Mouse (Mus musculus) CH12.LX (cell line): ENCODE data around the gene Dad1. TPM values are rescaled to one million over a fixed set of nuclear protein-coding genes. Genes with fewer than 3 reads are reported as not detected.

Experiments
- DNase-seq: peaks from one replicate; pipeline ENCODE4 v3.0.0-alpha.2; 2013; ENCODE audit errors: extremely low read depth
- H3K27ac ChIP-seq: 2 replicates; pipeline ENCODE4 v1.5.1; 2012; ENCODE audit warnings: low read depth, mild to moderate bottlenecking, control low read depth, moderate library complexity; ENCODE audit not compliant: insufficient read depth
- H3K27me3 ChIP-seq: replicated peaks from 2 replicates; pipeline ENCODE3; 2012; ENCODE audit warnings: inconsistent platforms
- H3K36me3 ChIP-seq, 2 experiments: replicated peaks in 1 of 2; 2 replicates each; pipeline versions ENCODE3 to v1.6.1; 2012; ENCODE audit warnings: inconsistent platforms in 1 of 2, low read length in 1 of 2, mild to moderate bottlenecking in 1 of 2, mixed read lengths in 1 of 2, moderate library complexity in 1 of 2; ENCODE audit not compliant: control insufficient read depth in 1 of 2, insufficient read depth in 1 of 2
- H3K4me1 ChIP-seq, 2 experiments: 2 replicates each; pipeline ENCODE4 v1.6.1; 2012; ENCODE audit warnings: inconsistent platforms in 1 of 2, moderate library complexity in 1 of 2; ENCODE audit not compliant: insufficient read depth in 2 of 2, control insufficient read depth in 1 of 2
- H3K4me2 ChIP-seq: 2 replicates; pipeline ENCODE4 v1.6.1; 2012; ENCODE audit warnings: low read depth, mild to moderate bottlenecking, control low read depth; ENCODE audit not compliant: poor library complexity, insufficient read depth, severe bottlenecking
- H3K4me3 ChIP-seq, 3 experiments: fragments of 150-350 bp in 1 of 3; sonication (generic) in 1 of 3; replicated peaks in 1 of 3; 2 replicates each; pipeline versions ENCODE3 to v1.5.1; 2011 to 2012; ENCODE audit warnings: low read depth in 2 of 3, low read length in 2 of 3, mild to moderate bottlenecking in 2 of 3, moderate library complexity in 2 of 3, control low read depth in 1 of 3, improper control_type of control experiment in 1 of 3, inconsistent platforms in 1 of 3, mixed read lengths in 1 of 3; ENCODE audit not compliant: poor library complexity in 1 of 3
- H3K79me2 ChIP-seq: replicated peaks from 2 replicates; pipeline ENCODE4 v1.6.1; 2012; ENCODE audit warnings: mild to moderate bottlenecking, moderate library complexity; ENCODE audit not compliant: control insufficient read depth, poor library complexity, insufficient read depth, severe bottlenecking; ENCODE audit errors: extremely low read depth
- H3K9ac ChIP-seq: 2 replicates; pipeline ENCODE4 v1.6.1; 2012; ENCODE audit warnings: low read depth, mild to moderate bottlenecking, control low read depth, moderate library complexity; ENCODE audit not compliant: insufficient read depth
- H3K9me3 ChIP-seq: replicated peaks from 2 replicates; pipeline ENCODE3; 2012; ENCODE audit warnings: low read length, inconsistent platforms, mixed read lengths
- CHD1 ChIP-seq: IDR thresholded peaks from 2 replicates; pipeline ENCODE4 v1.6.1; 2012; ENCODE audit warnings: low read depth, low read length, improper control_type of control experiment, inconsistent platforms
- CHD2 ChIP-seq: IDR thresholded peaks from 2 replicates; pipeline ENCODE4 v1.6.1; 2011; ENCODE audit warnings: low read length, improper control_type of control experiment
- CTCF ChIP-seq, 2 experiments: IDR thresholded peaks in 1 of 2; conservative IDR thresholded peaks in 1 of 2; 2 replicates each; pipeline ENCODE4 v1.5.1; 2011 to 2012; ENCODE audit warnings: low read depth in 2 of 2, low read length in 2 of 2, improper control_type of control experiment in 1 of 2, inconsistent platforms in 1 of 2, mild to moderate bottlenecking in 1 of 2, moderate library complexity in 1 of 2
- EP300 ChIP-seq: IDR thresholded peaks from 2 replicates; pipeline ENCODE4 v1.6.1; 2011; ENCODE audit warnings: low read length, improper control_type of control experiment
- HCFC1 ChIP-seq: IDR thresholded peaks from 2 replicates; pipeline ENCODE4 v1.6.1; 2012; ENCODE audit warnings: low read depth, mild to moderate bottlenecking, inconsistent platforms, low read length, improper control_type of control experiment
- IRF4 ChIP-seq: IDR thresholded peaks from 2 replicates; pipeline ENCODE4 v1.6.1; 2014; ENCODE audit warnings: low read depth, mild to moderate bottlenecking, inconsistent platforms, low read length, improper control_type of control experiment
- JUN ChIP-seq: IDR thresholded peaks from 2 replicates; pipeline ENCODE4 v1.6.1; 2011; ENCODE audit warnings: low read depth, mild to moderate bottlenecking, low read length, improper control_type of control experiment, moderate library complexity; ENCODE audit not compliant: insufficient read depth
- JUND ChIP-seq: conservative IDR thresholded peaks from 2 replicates; pipeline ENCODE4 v1.6.1; 2011; ENCODE audit warnings: low read depth, low read length, improper control_type of control experiment
- MAFK ChIP-seq: IDR thresholded peaks from 2 replicates; pipeline ENCODE4 v1.6.1; 2011; ENCODE audit warnings: low read length, improper control_type of control experiment; ENCODE audit not compliant: insufficient replicate concordance
- MAX ChIP-seq: IDR thresholded peaks from 2 replicates; pipeline ENCODE4 v1.6.1; 2011; ENCODE audit warnings: low read length, improper control_type of control experiment
- MAZ ChIP-seq: IDR thresholded peaks from 2 replicates; pipeline ENCODE4 v1.6.1; 2012; ENCODE audit warnings: low read depth, mild to moderate bottlenecking, inconsistent platforms, low read length, improper control_type of control experiment, moderate library complexity
- MXI1 ChIP-seq: IDR thresholded peaks from 2 replicates; pipeline ENCODE4 v1.6.1; 2011; ENCODE audit warnings: mild to moderate bottlenecking, low read depth, low read length, improper control_type of control experiment
- MYC ChIP-seq: IDR thresholded peaks from 2 replicates; pipeline ENCODE4 v1.6.1; 2011; ENCODE audit warnings: low read depth, mild to moderate bottlenecking, improper control_type of control experiment, low read length
- POLR2AphosphoS2 ChIP-seq: IDR thresholded peaks from 2 replicates; pipeline ENCODE4 v1.6.1; 2011; ENCODE audit warnings: low read depth, low read length, improper control_type of control experiment
- RAD21 ChIP-seq: IDR thresholded peaks from 2 replicates; pipeline ENCODE4 v1.6.1; 2011; ENCODE audit warnings: low read depth, mild to moderate bottlenecking, low read length, improper control_type of control experiment, moderate library complexity
- RCOR1 ChIP-seq: conservative IDR thresholded peaks from 2 replicates; pipeline ENCODE4 v1.6.1; 2012; ENCODE audit warnings: low read depth, mild to moderate bottlenecking, inconsistent platforms, low read length, improper control_type of control experiment
- USF1 ChIP-seq: IDR thresholded peaks from 2 replicates; pipeline ENCODE4 v1.6.1; 2014; ENCODE audit warnings: low read depth, mild to moderate bottlenecking, inconsistent platforms, low read length, improper control_type of control experiment
- USF2 ChIP-seq: conservative IDR thresholded peaks from 2 replicates; pipeline ENCODE4 v1.6.1; 2011; ENCODE audit warnings: low read depth, low read length, improper control_type of control experiment
- ZC3H11A ChIP-seq: IDR thresholded peaks from 2 replicates; pipeline ENCODE4 v1.6.1; 2012; ENCODE audit warnings: low read depth, mild to moderate bottlenecking, inconsistent platforms, low read length, improper control_type of control experiment
- ZKSCAN1 ChIP-seq: IDR thresholded peaks from 2 replicates; pipeline ENCODE4 v1.6.1; 2012; ENCODE audit warnings: low read depth, inconsistent platforms, low read length, improper control_type of control experiment, borderline replicate concordance
- ZNF384 ChIP-seq: IDR thresholded peaks from 2 replicates; pipeline ENCODE4 v1.6.1; 2012; ENCODE audit warnings: low read depth, low read length, improper control_type of control experiment, inconsistent platforms
- dilution Hi-C: fragments of 300-500 bp; cut with MboI; formaldehyde crosslinking; loops from 2 replicates; pipeline ENCODE4 v1.14.3; 2020; ENCODE audit warnings: low sequenced_read_pairs; ENCODE audit not compliant: extremely low pct_unique_long_range_greater_than_20kb, extremely low pct_ligation_motif_present
- in situ Hi-C: fragments of 300-500 bp; cut with MboI; formaldehyde crosslinking; loops from 3 replicates; pipeline ENCODE4 v1.14.3; 2019; ENCODE audit warnings: low sequenced_read_pairs, low pct_ligation_motif_present, low pct_unique_long_range_greater_than_20kb, mixed read lengths
- polyA plus RNA-seq: library from polyadenylated mRNA; unstranded; fragments of >175 nt; gene quantifications from 2 replicates; pipeline ENCODE4 v1.2.1, GENCODE M21; 2012; ENCODE audit warnings: low read depth; ENCODE audit not compliant: insufficient read length
- total RNA-seq, 2 experiments: library from RNA; depleted of rRNA; stranded (reverse); fragments of 300-350 nt in 1 of 2; fragments of >200 nt in 1 of 2; gene quantifications; 2 replicates each; pipeline ENCODE4 v1.2.3; 2012 to 2014

The Dad1 gene
- total and polyA plus RNA-seq, 3 experiments, result 161 to 287 (median 279) TPM

DNA sequence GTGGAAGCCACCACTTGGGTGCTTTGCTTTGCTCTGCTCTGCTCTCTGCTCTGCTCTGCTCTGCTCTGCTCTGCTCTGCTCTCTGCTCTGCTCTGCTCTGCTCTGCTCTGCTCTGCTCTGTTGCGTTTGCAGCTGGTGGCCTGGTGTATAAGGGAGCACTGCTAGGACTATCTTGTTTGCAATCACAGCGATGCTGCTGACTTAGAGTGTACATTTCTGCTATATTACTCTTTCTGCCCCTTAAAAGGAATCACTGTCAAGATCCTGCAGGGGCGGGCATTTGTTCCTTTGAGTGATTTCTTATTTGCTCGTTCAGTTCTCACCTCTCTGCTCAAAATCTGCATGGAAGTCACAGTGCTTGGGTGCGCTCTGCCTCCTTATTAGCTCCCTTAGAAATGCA lies 44.0 kb downstream of the Dad1 start:
- Histone ChIP-seq H3K27ac (no peak overlapping the region), H3K4me3 (no peak overlapping the region), H3K36me3 (no peaks in the 10 kb centered on the region), H3K27me3 (no peaks in the 10 kb centered on the region), H3K9me3 (no peaks in the 10 kb centered on the region), H3K4me1 (peaks cover 1% of the 10 kb centered on the region in 2 experiments; a peak in 2 of 4 replicates), H3K79me2 (no peaks in the 10 kb centered on the region), H3K4me2 (no peak overlapping the region), H3K9ac (no peak overlapping the region)
- no peak for TF ChIP-seq ZC3H11A
- TF ChIP-seq HCFC1, result no peak
- TF ChIP-seq MXI1, result no peak
- TF ChIP-seq POLR2AphosphoS2, result no peak
- TF ChIP-seq JUN, result no peak
- TF ChIP-seq RAD21, result no peak
- TF ChIP-seq MAZ, result no peak
- no peak for TF ChIP-seq ZKSCAN1
- TF ChIP-seq USF1, result no peak
- no peak for TF ChIP-seq EP300
- TF ChIP-seq CTCF (conservative IDR thresholded peaks at IDR 0.05 in 1 of 2, IDR thresholded peaks at IDR 0.05 in 1 of 2; ENCODE audit: low read depth in 2 of 2, low read length in 2 of 2), result no peak
- no peak for TF ChIP-seq MAFK
- TF ChIP-seq IRF4, result no peak
- no peak for TF ChIP-seq MAX
- TF ChIP-seq CHD1, result no peak
- no peak for TF ChIP-seq ZNF384
- no peak for TF ChIP-seq RCOR1
- no peak for TF ChIP-seq USF2
- no peak for DNase-seq
- dilution Hi-C loops (no loop called here), in situ Hi-C loops (loop anchor here (5.0 kb wide), 1 partner anchor 33 kb away; no protein-coding TSS in a partner anchor)

- H3K4me3 ChIP-seq, result no peak overlapping the region
- TF ChIP-seq MYC (no peak), MAFK (no peak), JUND (no peak), CHD2 (no peak)
- TF ChIP-seq, all 38 proteins: peak for 0
- H3K4me2 ChIP-seq, result no peak overlapping the region
- no peak overlapping the region for H3K27ac ChIP-seq
- no peaks in the 10 kb centered on the region for H3K36me3 ChIP-seq
- DNase-seq, result no peak
- peaks cover 2 to 4% of the 10 kb centered on the region in 2 experiments; a peak in 2 of 4 replicates for H3K4me1 ChIP-seq
- H3K27me3 ChIP-seq, result no peaks in the 10 kb centered on the region
- dilution Hi-C loops, result no loop called here
- no peaks in the 10 kb centered on the region for H3K79me2 ChIP-seq
- in situ Hi-C loops, result no loop called here
- no peak overlapping the region for H3K9ac ChIP-seq
- no peaks in the 10 kb centered on the region for H3K9me3 ChIP-seq
These were observed 45.2 kb downstream of the Dad1 start for GRCm38 (mm10) chr14:54208741-54209140.
